In the genomic region with DNA sequence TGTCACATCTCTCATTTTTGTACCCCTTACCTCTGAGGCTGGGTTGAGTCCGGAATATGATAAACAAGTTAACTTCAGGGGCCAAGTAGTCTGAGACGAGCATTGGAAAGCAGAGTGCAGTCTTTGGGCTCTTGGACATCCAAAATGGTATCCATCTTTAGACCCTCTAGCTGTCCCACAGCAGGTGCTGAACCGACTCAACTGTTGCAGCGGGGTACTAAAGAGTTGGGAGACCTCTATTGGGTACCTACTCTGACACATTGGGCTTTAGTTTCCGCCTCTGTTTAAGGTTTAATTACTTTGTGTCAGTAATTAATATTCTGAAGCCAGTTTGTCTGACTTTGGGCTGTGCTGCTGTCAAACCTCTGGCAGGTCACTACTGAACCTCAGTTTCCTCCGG, we compare ENCODE assay signal across 8 mouse cellular contexts. TPM values are rescaled to one million over a fixed set of nuclear protein-coding genes. Genes with fewer than 3 reads are reported as not detected.
A peak's percentile ranks its signal among the peaks of the same experiment; 100 is the strongest.
DNase-seq lines count a peak whose midpoint lies in the region; ATAC-seq lines count a peak whose summit lies in the region.

No protein-coding gene starts in this region.

- peak overlapping the region in 1 of 2 experiments; percentile 66; a peak in 3 of 4 replicates for H3K4me3 ChIP-seq in heart, embryonic 14.5 days (ENCODE audit: control insufficient read depth in 1 of 2, insufficient read depth in 1 of 2, low read depth in 1 of 2, low read length in 2 of 2)
- H3K4me3 ChIP-seq in brown adipose tissue, adult 24 weeks (ENCODE audit: insufficient read depth, low read depth, low read length), result peak overlapping the region; percentile 65
- H3K4me3 ChIP-seq in hindbrain, embryonic 15.5 days, result peak overlapping the region; percentile 52
- H3K4me3 ChIP-seq in midbrain, embryonic 13.5 days (replicated peaks), result peak overlapping the region; percentile 52; the same call in 1 of the 2 replicates

- WGBS in heart, embryonic 14.5 days, result 37% methylated on average over 6 of the region's 6 CpGs
- WGBS in hindbrain, embryonic 15.5 days, result 24% methylated on average over 6 of the region's 6 CpGs
- 30% methylated on average over 6 of the region's 6 CpGs for WGBS in midbrain, embryonic 13.5 days

- H3K4me2 ChIP-seq in heart, embryonic 14.5 days (ENCODE audit: low read length), result peak overlapping the region; percentile 98
- peak overlapping the region; percentile 99 for H3K4me2 ChIP-seq in hindbrain, embryonic 15.5 days
- peak overlapping the region; percentile 99 for H3K4me2 ChIP-seq in midbrain, embryonic 13.5 days (replicated peaks)

- no peak for DNase-seq in heart, postnatal 4 days
- no peak for DNase-seq in thymus, postnatal 10 days (ENCODE audit: low spot score in 2 of 2)
- no peak for DNase-seq in layer of hippocampus, adult 18-20 months (ENCODE audit: low spot score in 2 of 2)
- no peak for DNase-seq in urinary bladder, adult 2 months (ENCODE audit: low spot score)

- no peaks in the 10 kb centered on the region for H3K9me3 ChIP-seq in heart, embryonic 14.5 days (ENCODE audit: control insufficient read depth, low read length)
- no peaks in the 10 kb centered on the region for H3K9me3 ChIP-seq in hindbrain, embryonic 15.5 days
- no peaks in the 10 kb centered on the region for H3K9me3 ChIP-seq in midbrain, embryonic 13.5 days

- H3K4me1 ChIP-seq in heart, embryonic 14.5 days (ENCODE audit: control insufficient read depth in 2 of 2, insufficient read depth in 2 of 2, low read length in 2 of 2), result peaks cover 47 to 73% of the 10 kb centered on the region in 2 experiments
- H3K4me1 ChIP-seq in brown adipose tissue, adult 24 weeks (ENCODE audit: control insufficient read depth, insufficient read depth, insufficient read length, low read length), result peaks cover 40% of the 10 kb centered on the region
- H3K4me1 ChIP-seq in hindbrain, embryonic 15.5 days (replicated peaks), result peaks cover 61% of the 10 kb centered on the region
- peaks cover 63% of the 10 kb centered on the region for H3K4me1 ChIP-seq in midbrain, embryonic 13.5 days (replicated peaks)

- peak overlapping the region; percentile 90 for H3K9ac ChIP-seq in heart, embryonic 14.5 days (ENCODE audit: low read length)
- no peak overlapping the region for H3K9ac ChIP-seq in hindbrain, embryonic 15.5 days
- H3K9ac ChIP-seq in midbrain, embryonic 13.5 days (replicated peaks), result peak overlapping the region; percentile 81; the same call in 1 of the 2 replicates

- no peaks in the 10 kb centered on the region for H3K36me3 ChIP-seq in heart, embryonic 14.5 days (ENCODE audit: control insufficient read depth, insufficient read depth, low read length)
- no peaks in the 10 kb centered on the region for H3K36me3 ChIP-seq in hindbrain, embryonic 15.5 days
- H3K36me3 ChIP-seq in midbrain, embryonic 13.5 days, result no peaks in the 10 kb centered on the region

- no peak for ATAC-seq in heart, embryonic 14.5 days (ENCODE audit: insufficient number of reproducible peaks, insufficient read depth, low FRiP score, low read depth)
- ATAC-seq in hindbrain, embryonic 15.5 days (ENCODE audit: low FRiP score, low read depth), result no peak
- ATAC-seq in midbrain, embryonic 13.5 days, result no peak

- H3K27me3 ChIP-seq in heart, embryonic 14.5 days (ENCODE audit: control insufficient read depth, insufficient read depth, low read length), result no peaks in the 10 kb centered on the region
- H3K27me3 ChIP-seq in hindbrain, embryonic 15.5 days, result no peaks in the 10 kb centered on the region
- peaks cover 42% of the 10 kb centered on the region for H3K27me3 ChIP-seq in midbrain, embryonic 13.5 days

- H3K27ac ChIP-seq in heart, embryonic 14.5 days (replicated peaks in 1 of 2; ENCODE audit: control insufficient read depth in 1 of 2, insufficient read depth in 1 of 2, low read depth in 2 of 2, low read length in 2 of 2), result peak overlapping the region in 1 of 2 experiments; percentile 97; a peak in 1 of 4 replicates
- H3K27ac ChIP-seq in brown adipose tissue, adult 24 weeks (replicated peaks; ENCODE audit: low read depth, low read length), result no peak overlapping the region
- no peak overlapping the region; the same call in 1 of the 2 replicates for H3K27ac ChIP-seq in hindbrain, embryonic 15.5 days (replicated peaks)
- H3K27ac ChIP-seq in midbrain, embryonic 13.5 days, result no peak overlapping the region

RNA-seq across cellular contexts. Expression of a gene that starts 26.7 kb away (rescaled TPM):
- 7.1 and 9.0 TPM in 2 replicates for polyA plus RNA-seq in heart, embryonic 14.5 days (2014; fragmentation: Nextera tagmentation; extraction: Ambion mirVana)
- total RNA-seq in heart, postnatal 4 days (2021), result 10 to 100 TPM; 41.1 to 48.7 TPM
- 16.4 and 26.1 TPM in 2 replicates for polyA plus RNA-seq in brown adipose tissue, adult 24 weeks (2012; ENCODE audit: insufficient read depth, insufficient read length, missing spikeins)
- polyA plus RNA-seq in hindbrain, embryonic 15.5 days (2015; fragmentation: Nextera tagmentation; extraction: Ambion mirVana), result 11.8 and 13.9 TPM in 2 replicates
- polyA plus RNA-seq in midbrain, embryonic 13.5 days (2015; fragmentation: Nextera tagmentation; extraction: Ambion mirVana), result 10.4 and 12.6 TPM in 2 replicates
- 100 to 1,000 TPM; 114 to 116 TPM for total RNA-seq in layer of hippocampus, adult 18-20 months (2021)
- polyA plus RNA-seq in urinary bladder, adult 2 months (2012; rRNA removed), result 5.3 and 13.3 TPM in 2 replicates
